Mouse (Mus musculus): ENCODE data around the gene Chrnd. TPM values are rescaled to one million over a fixed set of nuclear protein-coding genes. Genes with fewer than 3 reads are reported as not detected.
A peak's percentile ranks its signal among the peaks of the same experiment; 100 is the strongest.

Gene Chrnd
- polyA plus RNA-seq (2015; fragmentation: Nextera tagmentation; extraction: Ambion mirVana) = 0.31 and 0.62 TPM in 2 replicates

DNA sequence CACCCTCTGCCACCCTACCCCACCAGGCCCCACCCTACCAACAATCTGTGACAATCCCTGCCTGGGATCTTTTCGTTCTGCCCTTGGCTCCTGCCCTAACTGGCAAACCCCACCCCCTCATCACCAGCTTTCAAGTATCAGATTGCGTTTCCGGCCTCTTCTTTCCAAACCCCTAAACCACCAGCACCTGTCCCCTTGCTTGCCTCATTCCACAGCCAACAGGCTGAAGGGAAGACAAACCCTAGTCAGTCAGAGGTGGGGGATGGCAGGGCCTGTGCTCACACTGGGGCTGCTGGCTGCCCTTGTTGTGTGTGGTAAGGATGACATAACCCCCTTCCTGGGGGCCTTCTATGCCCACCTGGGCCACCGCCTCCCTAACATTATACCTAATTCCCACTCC lies at the start of gene Chrnd:
Gene Chrnd (plus strand): TSS at position 179 of the 400 bp plus-strand sequence.
- H3K27ac ChIP-seq (replicated peaks) = no peak within 1 kb of the TSS
- no peak within 1 kb of the TSS for H3K9ac ChIP-seq
- no peaks in the 10 kb centered on the region for H3K36me3 ChIP-seq
- peaks cover 9% of the 10 kb centered on the region for H3K4me1 ChIP-seq (replicated peaks)
- no peaks in the 10 kb centered on the region for H3K9me3 ChIP-seq
- no peak within 1 kb of the TSS for H3K4me3 ChIP-seq
- no peak for ATAC-seq (ENCODE audit: low read depth)
- WGBS = 32% methylated on average over 4 of the region's 4 CpGs
- peaks cover 34% of the 10 kb centered on the region for H3K27me3 ChIP-seq
- no peak within 1 kb of the TSS for H3K4me2 ChIP-seq

DNA sequence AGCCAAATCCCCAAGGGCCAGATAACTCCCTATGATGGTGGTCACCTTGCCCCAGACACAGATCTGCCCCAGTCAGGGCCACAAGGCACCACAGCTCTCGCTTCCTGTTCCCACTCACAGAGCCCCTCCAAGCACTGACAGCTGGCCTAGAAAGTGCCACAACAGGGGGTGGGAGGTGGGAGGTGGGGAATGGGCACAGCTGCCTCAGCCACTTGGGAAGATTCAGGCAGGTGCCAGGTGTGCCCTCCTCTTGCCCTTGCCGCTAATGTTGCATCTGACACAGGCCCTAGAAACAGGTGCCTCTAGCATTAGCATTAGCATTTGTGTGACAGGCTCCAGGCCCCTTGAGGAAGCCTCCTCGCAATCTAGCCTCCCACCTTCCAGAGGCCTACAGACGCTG lies 48.9 kb upstream of the Chrnd start:
- peak overlapping the region; percentile 57; the same call in 1 of the 2 replicates for H3K27ac ChIP-seq (replicated peaks)
- peak; percentile 34 for ATAC-seq (ENCODE audit: low read depth)
- no peaks in the 10 kb centered on the region for H3K9me3 ChIP-seq
- no peaks in the 10 kb centered on the region for H3K36me3 ChIP-seq
- peaks cover 12% of the 10 kb centered on the region; the same call in 1 of the 2 replicates for H3K27me3 ChIP-seq
- no peak overlapping the region for H3K4me2 ChIP-seq
- 55% methylated on average over 4 of the region's 4 CpGs for WGBS
- H3K4me3 ChIP-seq = no peak overlapping the region
- no peak overlapping the region for H3K9ac ChIP-seq
- H3K4me1 ChIP-seq (replicated peaks) = peaks cover 29% of the 10 kb centered on the region

DNA sequence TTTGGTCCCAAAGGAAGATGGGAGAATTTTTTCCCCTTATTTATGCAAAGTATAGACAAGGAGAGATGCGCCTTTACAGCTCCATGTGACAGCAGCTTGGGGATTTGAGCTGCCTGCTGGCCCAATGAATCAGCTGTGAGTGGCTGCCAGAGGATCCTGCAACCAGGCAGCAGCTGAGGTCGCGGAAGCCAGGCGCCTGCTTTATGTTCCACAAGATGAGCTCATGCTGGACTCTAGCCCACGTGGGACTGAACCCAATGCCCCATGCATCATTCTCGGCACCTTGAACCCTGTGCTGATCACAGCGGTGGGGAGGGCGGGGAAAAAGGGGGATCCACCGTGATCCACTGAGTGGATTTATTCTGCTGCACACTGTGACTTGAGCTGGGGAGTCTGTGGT lies 48.0 kb upstream of the Chrnd start:
- Histone ChIP-seq H3K27me3 (peaks cover 12% of the 10 kb centered on the region; the same call in 1 of the 2 replicates), H3K4me1 (replicated peaks) (peaks cover 29% of the 10 kb centered on the region), H3K36me3 (no peaks in the 10 kb centered on the region), H3K9ac (no peak overlapping the region), H3K4me2 (no peak overlapping the region), H3K9me3 (no peaks in the 10 kb centered on the region), H3K27ac (replicated peaks) (peak overlapping the region; percentile 57), H3K4me3 (no peak overlapping the region)
- peak; percentile 81 for ATAC-seq (ENCODE audit: low read depth)
- WGBS = 30% methylated on average over 9 of the region's 9 CpGs

DNA sequence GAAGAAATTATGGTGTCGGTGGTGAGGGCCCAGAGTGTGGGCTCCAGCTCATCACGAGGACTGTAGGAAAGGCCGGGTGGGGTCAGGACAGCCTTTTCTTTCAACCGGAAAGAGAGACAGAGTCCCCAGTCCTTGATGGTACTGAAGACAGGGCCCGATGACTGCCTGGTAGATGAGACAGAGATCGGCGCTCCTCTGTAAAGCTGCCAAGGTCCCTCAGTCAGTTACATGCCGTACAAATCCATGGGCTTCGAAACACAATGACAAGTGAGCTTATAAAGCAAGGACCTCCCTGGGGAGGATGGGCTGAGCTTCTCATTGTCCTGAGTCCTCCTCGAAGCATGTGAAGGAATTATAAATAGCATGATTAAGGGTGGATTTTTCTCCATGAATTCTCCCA lies 47.3 kb upstream of the Chrnd start:
- H3K36me3 ChIP-seq = no peaks in the 10 kb centered on the region
- no peaks in the 10 kb centered on the region for H3K9me3 ChIP-seq
- peaks cover 18% of the 10 kb centered on the region; the same call in 1 of the 2 replicates for H3K27me3 ChIP-seq
- 61% methylated on average over 10 of the region's 10 CpGs for WGBS
- no peak overlapping the region for H3K4me3 ChIP-seq
- H3K27ac ChIP-seq (replicated peaks) = peak overlapping the region; percentile 57; the same call in 1 of the 2 replicates
- peaks cover 29% of the 10 kb centered on the region for H3K4me1 ChIP-seq (replicated peaks)
- ATAC-seq (ENCODE audit: low read depth) = peak; percentile 10; the same call in 1 of the 2 replicates
- no peak overlapping the region for H3K4me2 ChIP-seq
- H3K9ac ChIP-seq = no peak overlapping the region

DNA sequence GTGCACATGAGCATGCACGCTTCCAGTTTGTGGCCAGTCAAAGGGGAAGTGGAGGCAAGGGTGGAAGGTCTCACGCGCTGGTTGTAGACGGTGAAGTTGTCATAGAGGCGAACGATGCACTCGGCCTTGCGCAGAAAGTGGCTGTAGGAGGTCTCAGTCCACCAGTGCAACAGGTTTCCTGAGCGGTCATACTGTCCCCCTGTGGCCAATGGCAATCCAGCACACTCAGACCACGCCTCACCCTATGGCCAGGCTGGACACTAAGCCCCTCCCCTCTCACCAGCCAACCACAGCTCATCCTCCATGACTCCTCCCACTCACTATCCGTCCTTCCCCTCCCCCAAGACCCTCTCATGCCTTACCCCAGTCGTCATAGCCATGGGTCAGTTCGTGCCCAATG lies 41.0 kb upstream of the Chrnd start:
- Histone ChIP-seq H3K4me3 (no peak overlapping the region), H3K4me2 (no peak overlapping the region), H3K27ac (replicated peaks) (no peak overlapping the region), H3K36me3 (no peaks in the 10 kb centered on the region), H3K9me3 (no peaks in the 10 kb centered on the region), H3K27me3 (peaks cover 78% of the 10 kb centered on the region), H3K4me1 (replicated peaks) (peaks cover 17% of the 10 kb centered on the region), H3K9ac (no peak overlapping the region)
- ATAC-seq (ENCODE audit: low read depth) = no peak
- 22% methylated on average over 13 of the region's 13 CpGs for WGBS

DNA sequence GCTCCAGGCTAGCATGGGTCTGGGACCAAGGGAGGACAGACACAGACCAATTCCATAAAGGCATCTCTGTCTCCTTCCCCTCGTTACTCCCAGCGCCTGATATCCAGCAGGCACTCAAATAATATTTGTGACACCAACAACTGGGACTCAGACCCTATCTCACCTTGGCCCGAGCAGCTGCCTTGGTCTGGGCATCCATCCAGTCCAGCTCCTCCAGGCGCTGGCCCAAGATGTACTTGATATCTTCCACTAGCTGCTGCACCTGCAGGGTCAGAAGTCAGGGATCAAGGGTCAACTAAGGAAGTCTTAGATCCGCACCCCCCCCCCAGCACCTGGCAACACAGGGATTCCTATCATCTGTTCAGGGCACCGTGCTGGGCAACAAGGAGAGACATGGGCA lies 39.1 kb upstream of the Chrnd start:
- Histone ChIP-seq H3K9ac (no peak overlapping the region), H3K27me3 (peaks cover 85% of the 10 kb centered on the region), H3K36me3 (no peaks in the 10 kb centered on the region), H3K9me3 (no peaks in the 10 kb centered on the region), H3K4me3 (no peak overlapping the region), H3K27ac (replicated peaks) (no peak overlapping the region), H3K4me2 (no peak overlapping the region), H3K4me1 (replicated peaks) (peaks cover 35% of the 10 kb centered on the region)
- 86% methylated on average over 6 of the region's 6 CpGs for WGBS
- ATAC-seq (ENCODE audit: low read depth) = no peak

DNA sequence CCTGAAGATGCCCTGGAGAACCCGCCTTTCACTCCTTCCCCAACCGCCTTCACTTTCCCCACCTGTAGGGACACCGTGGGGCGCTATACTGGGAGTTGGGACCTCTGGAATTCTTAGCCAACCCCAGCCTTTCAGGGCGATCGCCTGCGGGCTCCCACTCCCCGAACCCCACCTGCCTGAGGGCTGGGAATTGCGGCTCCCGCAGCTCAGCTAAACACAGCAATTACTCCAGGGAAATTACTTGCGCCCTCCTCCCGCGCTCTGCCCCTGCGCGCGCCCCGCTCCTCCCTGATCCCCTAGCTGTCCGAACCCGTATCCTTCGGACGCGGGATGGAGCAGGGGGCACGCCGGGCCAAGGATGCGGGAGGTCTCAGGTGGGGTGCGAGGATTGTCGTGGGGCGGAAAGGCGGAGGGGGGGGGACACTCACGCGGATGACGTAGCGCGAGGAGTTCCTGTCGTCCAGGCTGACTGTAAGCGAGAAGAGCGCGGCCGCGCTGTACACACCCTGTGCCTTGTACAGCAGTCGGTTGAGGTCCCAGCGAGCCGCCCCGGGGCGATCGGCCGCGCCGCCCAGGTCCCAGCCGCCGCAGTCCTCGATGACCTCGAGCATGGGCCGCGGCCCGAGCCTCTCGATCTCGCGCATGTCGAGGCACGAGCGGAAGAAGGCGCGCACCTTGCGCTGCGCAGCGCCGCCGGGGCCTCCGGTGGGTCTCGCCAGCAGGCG lies 36.5 kb upstream of the Chrnd start:
- peak overlapping the region; percentile 23; the same call in 1 of the 2 replicates for H3K27ac ChIP-seq (replicated peaks)
- H3K9me3 ChIP-seq = no peaks in the 10 kb centered on the region
- ATAC-seq (ENCODE audit: low read depth) = peak; percentile 49
- no peaks in the 10 kb centered on the region for H3K36me3 ChIP-seq
- peak overlapping the region; percentile 62 for H3K4me2 ChIP-seq
- peak overlapping the region; percentile 71 for H3K9ac ChIP-seq
- H3K4me3 ChIP-seq = peak overlapping the region; percentile 49
- H3K27me3 ChIP-seq = peaks cover 99% of the 10 kb centered on the region
- peaks cover 39% of the 10 kb centered on the region for H3K4me1 ChIP-seq (replicated peaks)
- WGBS = under 1% methylated on average over 67 of the region's 72 CpGs

DNA sequence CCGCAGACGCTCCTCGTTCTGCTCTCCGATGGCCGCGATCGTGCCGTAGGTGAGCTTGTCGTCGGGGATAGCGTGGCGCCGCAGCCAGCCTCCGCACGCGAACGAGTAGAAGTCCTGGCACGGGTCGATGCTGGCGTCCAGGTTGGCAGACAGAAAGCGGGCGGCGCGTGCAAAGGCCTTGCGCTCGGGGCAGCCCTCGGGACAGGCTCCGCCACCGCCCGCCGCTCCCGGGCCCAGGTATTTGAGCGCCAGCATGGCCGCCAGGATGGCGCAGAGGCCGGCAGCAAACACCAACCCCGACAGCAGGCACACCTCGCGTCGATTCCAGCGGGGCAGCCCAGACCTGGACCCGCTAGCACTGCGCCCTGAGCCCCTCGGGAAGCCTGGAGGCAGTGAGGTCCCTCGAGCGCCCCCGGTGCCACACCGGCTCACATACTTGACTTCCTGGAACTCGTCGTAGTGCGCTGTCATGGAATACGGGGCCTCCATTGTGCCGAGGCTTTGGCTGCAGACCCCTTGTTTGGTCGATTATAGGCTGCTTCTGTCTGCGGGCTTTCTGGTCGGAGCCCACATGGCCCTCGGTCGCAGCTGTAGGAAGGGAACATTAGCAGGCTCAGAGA lies 35.8 kb upstream of the Chrnd start:
- Histone ChIP-seq H3K9ac (peak overlapping the region; percentile 71), H3K27ac (replicated peaks) (peak overlapping the region; percentile 23; the same call in 1 of the 2 replicates), H3K4me3 (peak overlapping the region; percentile 49), H3K4me1 (replicated peaks) (peaks cover 39% of the 10 kb centered on the region), H3K27me3 (peaks cover 97% of the 10 kb centered on the region), H3K4me2 (peak overlapping the region; percentile 62), H3K9me3 (no peaks in the 10 kb centered on the region), H3K36me3 (no peaks in the 10 kb centered on the region)
- 0 out of 2 replicates have a peak, but pooled peaks have one; percentile 9 for ATAC-seq (ENCODE audit: low read depth)
- 2% methylated on average over 58 of the region's 58 CpGs for WGBS

DNA sequence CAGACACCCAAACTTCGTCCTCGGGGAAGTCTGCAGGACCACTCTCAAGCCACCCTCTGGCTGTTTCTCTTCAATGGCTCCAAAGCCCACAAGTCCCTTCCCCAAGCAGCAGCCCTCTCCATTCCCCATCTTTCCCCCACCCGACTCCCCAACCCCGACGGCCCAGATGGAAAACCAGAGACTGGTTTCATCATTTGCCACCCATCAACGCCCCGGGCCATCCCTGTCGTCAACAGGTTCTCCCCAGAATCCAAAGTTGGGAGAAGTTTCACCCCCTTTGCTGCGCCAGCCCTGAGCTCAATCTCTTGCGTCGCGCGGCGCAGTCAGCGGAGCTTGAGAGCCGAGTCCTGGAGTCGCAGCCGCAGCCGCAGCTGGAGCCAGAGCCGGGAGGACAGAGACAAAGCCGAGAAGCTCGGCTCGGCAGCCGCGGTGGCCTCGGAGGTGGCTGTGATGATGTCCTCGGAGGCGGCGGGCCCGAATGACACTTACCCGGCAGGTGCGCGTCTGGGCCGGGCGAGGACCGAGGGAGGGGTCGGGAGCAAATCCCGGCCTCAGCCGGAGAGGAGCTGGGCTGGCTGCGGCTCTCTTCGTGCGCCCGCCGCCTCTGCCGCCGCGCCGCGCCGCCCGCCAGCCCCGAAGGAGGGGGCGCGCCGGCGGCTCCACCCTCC lies 34.7 kb upstream of the Chrnd start:
- Histone ChIP-seq H3K36me3 (no peaks in the 10 kb centered on the region), H3K4me3 (peak overlapping the region; percentile 49), H3K4me1 (replicated peaks) (peaks cover 39% of the 10 kb centered on the region), H3K9ac (peak overlapping the region; percentile 71), H3K27ac (replicated peaks) (peak overlapping the region; percentile 57; the same call in 1 of the 2 replicates), H3K9me3 (no peaks in the 10 kb centered on the region), H3K27me3 (peaks cover 95% of the 10 kb centered on the region), H3K4me2 (peak overlapping the region; percentile 62)
- WGBS = under 1% methylated on average over 41 of the region's 56 CpGs
- peak; percentile 43; the same call in 1 of the 2 replicates for ATAC-seq (ENCODE audit: low read depth)

DNA sequence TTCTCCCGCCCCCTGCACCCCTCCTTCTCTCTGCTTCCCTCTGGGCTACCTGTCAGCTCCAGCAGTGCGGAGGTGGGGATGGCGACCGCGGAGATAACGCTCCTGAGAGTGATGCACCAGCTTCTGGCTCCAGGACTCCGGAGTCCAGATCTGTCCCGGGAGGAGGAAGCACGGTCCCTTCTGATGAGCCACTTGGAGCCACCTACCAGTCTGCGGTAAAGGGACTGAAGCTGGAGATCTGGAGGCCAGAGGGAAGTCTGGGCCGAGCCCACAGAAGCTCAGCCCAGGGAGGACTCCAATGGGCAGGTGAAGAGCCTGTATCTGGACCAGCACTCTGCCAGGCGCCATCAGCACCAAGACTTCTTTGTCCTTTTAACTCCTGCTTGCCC lies 34.2 kb upstream of the Chrnd start, which contains the start of gene Ecel1:
Gene Ecel1 (minus strand): TSS at position 323 of the 389 bp plus-strand sequence.
- Histone ChIP-seq H3K9ac (peak within 1 kb of the TSS; percentile 71), H3K4me1 (replicated peaks) (peaks cover 39% of the 10 kb centered on the region), H3K4me2 (peak within 1 kb of the TSS; percentile 62), H3K4me3 (peak within 1 kb of the TSS; percentile 49), H3K9me3 (no peaks in the 10 kb centered on the region), H3K36me3 (no peaks in the 10 kb centered on the region), H3K27me3 (peaks cover 94% of the 10 kb centered on the region), H3K27ac (replicated peaks) (peak within 1 kb of the TSS; percentile 57; the same call in 1 of the 2 replicates)
- WGBS = under 1% methylated on average over 11 of the region's 12 CpGs
- no peak for ATAC-seq (ENCODE audit: low read depth)

DNA sequence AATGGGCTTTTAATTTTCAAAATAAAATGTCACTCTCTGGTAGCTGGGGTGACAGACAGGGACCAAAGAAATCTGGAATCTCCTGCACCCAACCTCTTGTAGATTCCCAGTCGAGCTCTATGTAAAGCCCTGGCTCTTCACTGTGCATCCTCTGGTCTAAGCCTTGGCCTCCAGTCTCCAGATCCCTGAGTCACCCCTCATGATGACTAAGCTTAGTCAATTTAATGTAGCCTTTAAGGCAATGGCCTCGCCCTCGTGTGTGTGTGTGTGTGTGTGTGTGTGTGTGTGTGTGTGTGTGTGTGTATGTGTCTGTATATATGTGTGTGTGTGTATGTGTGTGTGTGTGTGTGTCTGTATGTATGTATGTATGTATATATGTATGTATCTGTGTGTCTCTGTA lies 31.0 kb upstream of the Chrnd start:
- no peak for ATAC-seq (ENCODE audit: low read depth)
- peaks cover 75% of the 10 kb centered on the region for H3K27me3 ChIP-seq
- WGBS = 90% methylated on average over 3 of the region's 3 CpGs
- no peaks in the 10 kb centered on the region for H3K36me3 ChIP-seq
- H3K9me3 ChIP-seq = no peaks in the 10 kb centered on the region
- H3K4me3 ChIP-seq = no peak overlapping the region
- H3K9ac ChIP-seq = no peak overlapping the region
- no peak overlapping the region for H3K4me2 ChIP-seq
- no peak overlapping the region for H3K27ac ChIP-seq (replicated peaks)
- H3K4me1 ChIP-seq (replicated peaks) = peaks cover 29% of the 10 kb centered on the region
